ENCODE assay signal across 7 mouse cellular contexts in genomic region chr2:170154301-170154721, GRCm38 (mm10). TPM values are rescaled to one million over a fixed set of nuclear protein-coding genes. Genes with fewer than 3 reads are reported as not detected.
DNase-seq lines count a peak whose midpoint lies in the region; ATAC-seq lines count a peak whose summit lies in the region.

No protein-coding gene starts in this region.

- H3K9me3 ChIP-seq in neural tube, embryonic 11.5 days (ENCODE audit: control insufficient read depth, low read length) = no peaks in the 10 kb centered on the region
- no peaks in the 10 kb centered on the region for H3K9me3 ChIP-seq in forebrain, embryonic 14.5 days (replicated peaks; ENCODE audit: control insufficient read depth, low read length)
- no peaks in the 10 kb centered on the region for H3K9me3 ChIP-seq in limb, embryonic 15.5 days
- no peaks in the 10 kb centered on the region for H3K9me3 ChIP-seq in stomach, embryonic 16.5 days (replicated peaks; ENCODE audit: control insufficient read depth, low read length)

- H3K4me2 ChIP-seq in neural tube, embryonic 11.5 days (ENCODE audit: low read depth) = peak overlapping the region; percentile 30
- peak overlapping the region; percentile 57 for H3K4me2 ChIP-seq in forebrain, embryonic 14.5 days (ENCODE audit: low read length)
- H3K4me2 ChIP-seq in limb, embryonic 15.5 days = peak overlapping the region; percentile 45
- peak overlapping the region; percentile 62 for H3K4me2 ChIP-seq in stomach, embryonic 16.5 days (ENCODE audit: low read depth, low read length)

- 22% methylated on average over 6 of the region's 6 CpGs for WGBS in neural tube, embryonic 11.5 days
- WGBS in forebrain, embryonic 14.5 days = 27% methylated on average over 6 of the region's 6 CpGs
- WGBS in limb, embryonic 15.5 days = 23% methylated on average over 6 of the region's 6 CpGs
- 24% methylated on average over 6 of the region's 6 CpGs for WGBS in stomach, embryonic 16.5 days

- DNase-seq in neural tube, embryonic 11.5 days (ENCODE audit: low spot score) = no peak
- no peak for DNase-seq in neural tube, embryonic 10.5 days (ENCODE audit: extremely low spot score, low spot score)
- no peak for DNase-seq in forebrain, embryonic 14.5 days (ENCODE audit: low spot score)
- DNase-seq in left cerebral cortex, postnatal 36 days (ENCODE audit: low spot score in 2 of 2) = no peak
- no peak for DNase-seq in left cerebral cortex, postnatal 25 days (ENCODE audit: low spot score in 2 of 2)

- intact Hi-C loops in left cerebral cortex, postnatal 36 days (cut with DNase I) = no loop called here
- intact Hi-C loops in left cerebral cortex, postnatal 25 days (cut with DNase I) = no loop called here

- no peaks in the 10 kb centered on the region for H3K36me3 ChIP-seq in neural tube, embryonic 11.5 days (ENCODE audit: control insufficient read depth, insufficient read depth, low read length)
- H3K36me3 ChIP-seq in forebrain, embryonic 14.5 days (ENCODE audit: control insufficient read depth, insufficient read depth, low read length) = no peaks in the 10 kb centered on the region
- no peaks in the 10 kb centered on the region for H3K36me3 ChIP-seq in limb, embryonic 15.5 days
- H3K36me3 ChIP-seq in stomach, embryonic 16.5 days (ENCODE audit: control insufficient read depth, insufficient read depth, low read length) = no peaks in the 10 kb centered on the region

- no peak overlapping the region for H3K4me3 ChIP-seq in neural tube, embryonic 11.5 days (ENCODE audit: low read depth, low read length)
- no peak overlapping the region for H3K4me3 ChIP-seq in forebrain, embryonic 14.5 days (ENCODE audit: low read depth, low read length)
- H3K4me3 ChIP-seq in limb, embryonic 15.5 days = peak overlapping the region; percentile 37; the same call in 1 of the 2 replicates
- peak overlapping the region; percentile 39 for H3K4me3 ChIP-seq in stomach, embryonic 16.5 days (replicated peaks; ENCODE audit: low read length)

- no peak overlapping the region for H3K27ac ChIP-seq in neural tube, embryonic 11.5 days (ENCODE audit: low read depth, low read length)
- H3K27ac ChIP-seq in forebrain, embryonic 14.5 days (ENCODE audit: low read depth, low read length) = no peak overlapping the region
- H3K27ac ChIP-seq in limb, embryonic 15.5 days = 0 out of 2 replicates have a peak overlapping the region, but pooled peaks have one; percentile 65
- H3K27ac ChIP-seq in stomach, embryonic 16.5 days (ENCODE audit: low read length) = peak overlapping the region; percentile 90

- H3K9ac ChIP-seq in neural tube, embryonic 11.5 days (ENCODE audit: low read length) = no peak overlapping the region
- no peak overlapping the region for H3K9ac ChIP-seq in forebrain, embryonic 14.5 days (ENCODE audit: low read length)
- H3K9ac ChIP-seq in limb, embryonic 15.5 days = no peak overlapping the region
- H3K9ac ChIP-seq in stomach, embryonic 16.5 days (ENCODE audit: low read length) = no peak overlapping the region

- H3K4me1 ChIP-seq in neural tube, embryonic 11.5 days (ENCODE audit: control insufficient read depth, insufficient read depth, low read length) = peaks cover 9% of the 10 kb centered on the region; the same call in 1 of the 2 replicates
- peaks cover 15% of the 10 kb centered on the region for H3K4me1 ChIP-seq in forebrain, embryonic 14.5 days (ENCODE audit: control insufficient read depth, insufficient read depth, low read length)
- peaks cover 23% of the 10 kb centered on the region for H3K4me1 ChIP-seq in limb, embryonic 15.5 days
- peaks cover 25% of the 10 kb centered on the region for H3K4me1 ChIP-seq in stomach, embryonic 16.5 days (ENCODE audit: control insufficient read depth, insufficient read depth, low read length)

- ATAC-seq in neural tube, embryonic 11.5 days (ENCODE audit: insufficient read depth, low FRiP score, low TSS enrichment) = no peak
- no peak for ATAC-seq in forebrain, embryonic 14.5 days
- ATAC-seq in limb, embryonic 15.5 days (ENCODE audit: insufficient number of reproducible peaks, low FRiP score, low TSS enrichment, low read depth) = no peak
- ATAC-seq in stomach, embryonic 16.5 days (ENCODE audit: insufficient read depth, low FRiP score) = no peak

- H3K27me3 ChIP-seq in neural tube, embryonic 11.5 days (ENCODE audit: control insufficient read depth, insufficient read depth, low read length) = no peaks in the 10 kb centered on the region
- H3K27me3 ChIP-seq in forebrain, embryonic 14.5 days (replicated peaks; ENCODE audit: control insufficient read depth, insufficient read depth, low read length) = no peaks in the 10 kb centered on the region
- H3K27me3 ChIP-seq in limb, embryonic 15.5 days = no peaks in the 10 kb centered on the region
- no peaks in the 10 kb centered on the region for H3K27me3 ChIP-seq in stomach, embryonic 16.5 days (ENCODE audit: control insufficient read depth, insufficient read depth, low read length)

RNA-seq across cellular contexts. Expression of gene Zfp217, which starts 6.4 kb away (rescaled TPM):
- 3.5 and 3.6 TPM in 2 replicates for polyA plus RNA-seq in neural tube, embryonic 11.5 days (2014; fragmentation: Nextera tagmentation; extraction: Ambion mirVana)
- 1.7 and 1.8 TPM in 2 replicates for polyA plus RNA-seq in forebrain, embryonic 14.5 days (2014; fragmentation: Nextera tagmentation; extraction: Ambion mirVana)
- 2.9 and 3.3 TPM in 2 replicates for polyA plus RNA-seq in limb, embryonic 15.5 days (2015; fragmentation: Nextera tagmentation; extraction: Ambion mirVana)
- 3.0 and 3.2 TPM in 2 replicates for polyA plus RNA-seq in stomach, embryonic 16.5 days (2015; fragmentation: Nextera tagmentation; extraction: Ambion mirVana)
- 1 to 10 TPM; 2.6 to 2.7 TPM for total RNA-seq in left cerebral cortex, postnatal 36 days (2021)
- total RNA-seq in left cerebral cortex, postnatal 25 days (2021) = 1 to 10 TPM; 2.4 to 3.0 TPM

Comparison
In these comparisons a context has a peak if more than half of its experiments do, and no peak if none do; other contexts are left out.
1. H3K27ac ChIP-seq: peak in limb, embryonic 15.5 days (single experiment) and stomach, embryonic 16.5 days (single experiment); none in neural tube, embryonic 11.5 days (single experiment) and forebrain, embryonic 14.5 days (single experiment).
2. H3K4me3 ChIP-seq: peak in limb, embryonic 15.5 days (single experiment) and stomach, embryonic 16.5 days (single experiment); none in neural tube, embryonic 11.5 days (single experiment) and forebrain, embryonic 14.5 days (single experiment).
3. Peak in every context shown above with its lines, with median percentiles within 50 percentile points of each other: H3K4me2 ChIP-seq.